Mouse (Mus musculus) adipocyte (in vitro differentiated cells): ENCODE measurements at regions not wholly inside any gene's neighbourhood (a gene's known extent, or its start where the extent isn't known, plus 50 kb on each side); places are given as distances from the start of the nearest gene placed in this dataset.
"Not testable (repeated sequence)": the region's sequence is repeated elsewhere in the genome, so short reads cannot be mapped to it uniquely, and the experiment has no call there.

Experiments
- DNase-seq: peaks from one replicate; pipeline ENCODE4 v3.0.0-alpha.2; 2016; ENCODE audit warnings: low spot score

DNA sequence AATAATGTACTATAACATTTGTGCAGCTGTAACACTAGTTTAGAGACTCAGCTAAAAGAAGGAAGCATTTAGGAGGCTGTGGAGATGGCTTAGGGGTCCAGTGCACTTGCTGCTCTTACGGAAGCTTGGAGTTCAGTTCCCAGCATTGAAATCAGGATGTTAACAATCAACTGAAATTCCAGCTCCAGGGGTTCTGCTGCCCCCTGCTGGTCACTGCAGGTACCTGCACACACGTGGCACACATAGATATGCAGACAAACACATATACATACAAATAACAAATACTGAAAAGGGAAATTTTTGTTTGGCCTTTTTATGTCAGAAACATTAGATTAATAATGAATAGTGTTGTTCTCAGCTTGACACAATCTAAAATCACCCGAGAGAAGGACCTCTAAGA, 322.5 kb downstream of the Ajap1 start:
- no peak for DNase-seq

DNA sequence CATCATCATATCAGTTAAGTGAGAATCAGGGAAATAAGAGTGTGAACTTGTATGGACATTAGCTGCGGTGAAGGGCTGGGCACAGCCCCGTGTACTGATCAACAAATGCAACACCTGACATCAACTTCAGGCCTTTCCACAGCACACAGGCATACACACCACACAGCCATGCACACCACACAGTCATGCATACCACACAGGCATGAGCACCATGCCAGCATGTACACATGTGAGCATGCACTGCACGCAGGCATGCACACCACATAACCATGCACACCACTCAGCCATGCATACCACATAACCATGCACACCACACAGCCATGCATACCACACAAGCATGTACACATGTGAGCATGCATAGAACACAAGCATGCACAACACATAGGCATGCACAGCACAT, 325.0 kb downstream of the Ajap1 start:
- DNase-seq: no peak

- DNase-seq: not testable (repeated sequence)
These were observed 329.7 kb downstream of the Ajap1 start for GRCm38 (mm10) chr4:153152923-153153322.

DNA sequence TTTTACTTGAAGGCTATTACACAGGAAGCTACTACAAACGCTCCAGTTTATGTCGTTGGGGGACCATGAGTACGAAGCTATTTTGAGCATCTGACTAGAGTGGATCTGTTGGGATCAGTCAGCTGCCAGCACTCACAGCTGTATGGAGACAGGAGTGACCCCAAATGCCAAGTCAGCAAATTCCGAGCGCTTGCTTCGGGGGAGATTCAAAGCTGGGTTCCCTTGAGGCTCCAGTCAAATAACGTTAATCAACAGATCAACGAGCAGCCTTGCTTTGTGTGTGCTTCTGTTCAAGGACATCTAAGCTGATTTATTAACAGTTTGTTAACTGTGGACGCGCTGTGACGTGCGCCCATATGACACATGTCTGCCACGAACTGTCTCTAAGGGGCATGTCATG, 349.5 kb downstream of the Ajap1 start:
- DNase-seq: no peak

- DNase-seq: no peak
These were observed 353.3 kb downstream of the Ajap1 start for GRCm38 (mm10) chr4:153129345-153129744.

- no peak for DNase-seq
These were observed 354.4 kb downstream of the Ajap1 start for GRCm38 (mm10) chr4:153128162-153128561.

- DNase-seq: no peak
These were observed 362.1 kb downstream of the Ajap1 start for GRCm38 (mm10) chr4:153120480-153120879.

DNA sequence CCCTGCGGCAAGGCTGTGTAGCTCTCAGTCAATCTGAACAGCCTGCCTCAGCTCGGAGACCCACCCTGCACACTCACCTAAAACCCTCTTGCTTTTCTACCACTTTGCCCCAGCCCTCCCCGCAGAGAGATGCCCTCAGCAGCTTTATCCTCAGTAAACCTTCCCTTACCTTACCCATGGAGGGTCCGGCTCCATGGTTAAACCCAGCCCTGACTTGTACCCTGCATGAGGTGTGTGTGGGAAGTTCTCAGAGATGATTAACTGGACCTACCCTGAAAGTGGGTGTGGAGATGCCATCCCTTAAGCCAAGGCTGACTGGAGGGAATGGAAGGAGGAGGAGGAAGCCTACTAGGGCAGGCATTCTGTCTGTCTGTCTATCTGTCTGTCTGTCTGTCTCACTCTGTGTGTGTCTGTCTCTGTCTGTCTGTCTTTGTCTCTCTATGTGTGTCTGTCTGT, 362.9 kb downstream of the Ajap1 start:
- no peak for DNase-seq

DNA sequence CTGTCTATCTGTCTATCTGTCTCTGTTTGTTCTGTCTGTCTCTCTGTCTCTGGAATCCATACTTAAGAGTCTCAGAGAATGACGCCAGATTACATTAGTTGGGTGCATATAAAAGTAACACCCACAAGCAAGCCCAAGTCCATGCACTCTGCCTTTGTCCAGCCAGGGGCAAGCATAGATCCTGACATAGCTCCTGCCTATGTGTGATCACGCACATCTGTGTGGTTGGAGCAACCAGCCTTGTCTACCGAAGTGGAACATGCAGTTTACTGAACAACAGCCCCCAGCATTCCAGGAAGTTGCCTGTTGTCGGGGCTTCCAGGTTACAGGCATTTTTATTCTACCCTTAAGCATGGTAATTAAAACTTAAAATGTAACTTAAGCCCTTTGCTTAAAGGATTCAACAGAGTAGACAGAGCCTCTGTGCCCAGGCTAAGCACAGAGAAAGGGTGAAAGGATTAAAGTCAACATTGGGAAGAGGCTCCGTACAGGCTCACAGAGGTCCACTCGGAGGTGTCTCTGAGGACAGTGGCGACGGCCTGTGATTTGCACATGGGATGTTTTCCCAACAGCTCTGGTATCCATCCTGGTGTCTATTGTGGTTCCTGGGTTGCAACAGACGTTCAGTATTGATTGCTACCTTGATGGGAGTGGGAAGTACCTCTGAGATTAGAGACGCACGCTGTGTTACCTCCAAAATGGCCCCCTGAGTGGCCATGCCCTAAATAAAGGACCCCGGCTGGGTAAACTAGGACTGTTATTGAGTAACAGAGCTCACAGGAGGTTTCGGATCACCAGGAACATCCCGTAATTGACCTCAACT, 363.6 kb downstream of the Ajap1 start:
- no peak for DNase-seq

- DNase-seq: no peak
These were observed 367.6 kb downstream of the Ajap1 start for GRCm38 (mm10) chr4:153114998-153115397.

DNA sequence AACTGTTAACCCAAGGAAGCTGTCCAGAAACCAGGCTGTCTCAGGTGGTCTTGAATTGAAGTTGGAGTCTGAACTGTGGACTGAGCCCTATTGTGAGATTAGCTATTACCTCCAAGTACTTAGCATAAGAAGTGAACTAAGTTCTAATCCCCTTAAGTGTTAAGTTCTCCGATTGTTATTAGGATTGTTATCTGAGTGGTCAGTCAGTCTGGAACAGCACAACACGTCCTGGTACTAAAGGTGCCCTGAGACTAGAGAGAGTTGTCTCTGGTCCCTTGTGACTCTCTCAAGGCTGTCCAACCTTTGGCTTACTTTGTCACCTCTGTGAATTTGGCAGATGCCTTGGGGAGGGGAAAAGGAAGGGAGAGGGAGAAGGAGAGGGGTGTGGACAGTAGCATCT, 369.0 kb downstream of the Ajap1 start:
- no peak for DNase-seq

- DNase-seq: no peak
These were observed 372.3 kb downstream of the Ajap1 start for GRCm38 (mm10) chr4:153110291-153110746.

DNA sequence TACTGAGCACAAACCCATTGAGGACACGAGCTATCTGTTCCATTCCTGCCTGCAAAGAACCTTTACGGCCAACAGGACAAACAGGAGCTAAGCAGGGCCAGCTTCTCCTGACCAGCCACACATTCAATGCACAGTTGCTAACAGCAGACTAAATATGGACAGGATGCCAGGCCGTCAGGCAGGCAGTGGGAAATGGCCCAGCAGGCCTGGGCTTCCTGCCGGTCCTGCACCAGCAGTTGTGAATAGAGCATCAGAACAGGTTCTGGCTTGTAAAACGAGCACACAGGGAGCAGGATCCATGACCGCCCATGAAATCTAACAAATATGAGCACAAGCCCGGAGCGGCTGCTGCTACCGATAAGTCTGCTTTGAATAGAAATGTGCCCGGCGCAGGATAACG, 384.0 kb downstream of the Ajap1 start:
- DNase-seq: no peak

DNA sequence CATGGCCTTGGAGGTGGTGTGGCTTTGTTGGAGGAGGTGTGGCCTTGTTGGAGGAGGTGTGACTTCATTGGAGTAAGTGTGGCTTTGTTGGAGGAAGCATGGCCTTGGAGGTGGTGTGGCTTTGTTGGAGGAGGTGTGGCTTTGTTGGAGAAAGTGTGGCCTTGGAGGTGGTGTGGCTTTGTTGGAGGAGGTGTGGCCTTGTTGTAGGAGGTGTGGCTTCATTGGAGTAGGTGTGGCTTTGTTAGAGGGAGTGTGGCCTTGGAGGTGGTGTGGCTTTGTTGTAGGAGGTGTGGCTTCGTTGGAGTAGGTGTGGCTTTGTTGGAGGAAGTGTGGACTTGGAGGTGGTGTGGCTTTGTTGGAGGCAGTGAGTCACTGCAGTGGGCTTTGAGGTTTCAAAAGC, 385.0 kb downstream of the Ajap1 start:
- no peak for DNase-seq

DNA sequence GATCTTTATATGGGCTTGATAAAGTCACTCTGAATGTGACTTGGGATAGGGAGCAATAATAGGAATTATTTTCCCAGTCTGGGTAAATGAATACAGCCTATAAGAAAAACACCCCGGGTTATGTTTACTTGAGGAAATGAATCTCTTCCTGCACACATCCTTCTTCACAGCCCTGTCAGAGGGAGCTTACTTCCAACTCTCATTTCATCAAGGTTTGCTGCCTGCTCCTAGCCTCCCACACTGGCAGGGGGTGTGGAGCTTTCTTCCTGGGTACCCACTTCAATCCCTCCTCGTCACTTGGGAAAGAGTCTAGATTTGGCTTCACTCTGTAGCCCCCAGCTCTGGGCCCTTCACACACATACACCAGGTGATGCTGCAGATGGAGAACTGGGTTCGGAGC, 389.5 kb downstream of the Ajap1 start:
- no peak for DNase-seq

GRCm38 (mm10) chr4:153082166-153082565, 400.4 kb downstream of the Ajap1 start:
- DNase-seq: no peak

DNA sequence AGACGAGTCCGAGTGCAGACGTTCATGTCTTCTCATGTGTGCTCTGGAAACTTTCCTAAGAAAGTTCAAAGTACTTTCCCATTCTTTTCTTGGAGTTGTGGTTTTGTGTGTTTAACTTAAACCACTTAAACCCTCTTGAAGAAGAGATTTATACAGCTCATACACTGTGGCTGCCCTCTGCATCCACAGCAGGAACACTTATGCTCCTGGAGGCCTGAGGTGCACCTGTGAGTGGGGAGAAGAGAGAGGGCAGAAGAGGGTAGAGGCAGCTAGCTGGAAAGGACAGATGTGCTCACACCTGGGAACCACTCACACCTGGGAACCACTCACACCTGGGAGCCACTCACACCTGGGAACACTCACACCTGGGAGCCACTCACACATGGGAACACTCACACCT, 408.0 kb downstream of the Ajap1 start:
- DNase-seq: no peak

- DNase-seq: no peak
These were observed 412.3 kb downstream of the Ajap1 start for GRCm38 (mm10) chr4:153070190-153070745.

- no peak for DNase-seq
These were observed 414.1 kb downstream of the Ajap1 start for GRCm38 (mm10) chr4:153068484-153069033.

DNA sequence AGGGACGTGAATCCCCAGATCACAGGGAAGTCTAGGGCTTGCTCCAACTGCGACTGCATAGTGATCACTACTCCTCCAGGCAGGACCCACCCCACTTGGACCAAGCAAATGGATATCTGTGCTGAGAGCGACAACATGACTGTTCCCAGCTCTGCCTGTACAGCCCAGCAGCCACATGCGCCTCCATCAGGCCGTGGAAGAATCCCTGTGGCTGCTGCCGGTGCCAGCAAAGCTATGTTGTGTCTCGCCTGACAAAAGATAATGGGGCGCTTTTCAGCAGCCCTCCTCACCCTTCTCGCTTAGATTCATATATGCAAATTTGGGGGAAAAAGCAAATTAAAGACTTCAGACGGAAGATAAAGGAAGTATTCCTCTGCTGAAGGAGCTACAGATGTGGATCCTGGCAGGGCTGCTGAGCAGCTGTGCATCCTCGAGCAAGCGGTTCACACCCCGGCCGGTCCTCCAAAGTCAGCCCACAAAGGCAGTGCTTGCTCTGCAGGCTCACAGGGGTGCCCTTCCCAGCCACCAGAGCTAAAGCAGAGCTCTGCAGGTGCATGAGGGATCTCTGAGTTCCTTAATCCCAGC, 418.5 kb downstream of the Ajap1 start:
- no peak for DNase-seq

DNA sequence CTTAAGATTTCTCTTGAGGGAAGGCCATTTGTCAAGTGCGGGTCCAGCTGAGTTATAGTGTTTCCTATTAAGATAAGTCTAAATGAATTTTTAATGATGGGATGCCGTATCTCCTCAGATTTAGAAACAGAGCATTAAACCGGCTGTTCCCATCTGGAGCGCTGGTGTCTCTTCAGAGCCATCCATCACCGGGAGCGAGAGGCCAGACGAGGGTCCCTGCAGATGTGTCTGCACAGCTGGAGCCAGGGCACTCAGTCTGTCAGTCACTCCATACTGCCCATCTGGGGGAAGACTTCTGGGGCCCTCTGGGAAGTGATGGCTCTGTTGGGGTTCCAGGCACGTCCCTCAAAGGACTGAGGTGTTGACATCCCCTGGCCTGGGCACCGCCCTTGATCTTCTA, 419.2 kb downstream of the Ajap1 start:
- no peak for DNase-seq

DNA sequence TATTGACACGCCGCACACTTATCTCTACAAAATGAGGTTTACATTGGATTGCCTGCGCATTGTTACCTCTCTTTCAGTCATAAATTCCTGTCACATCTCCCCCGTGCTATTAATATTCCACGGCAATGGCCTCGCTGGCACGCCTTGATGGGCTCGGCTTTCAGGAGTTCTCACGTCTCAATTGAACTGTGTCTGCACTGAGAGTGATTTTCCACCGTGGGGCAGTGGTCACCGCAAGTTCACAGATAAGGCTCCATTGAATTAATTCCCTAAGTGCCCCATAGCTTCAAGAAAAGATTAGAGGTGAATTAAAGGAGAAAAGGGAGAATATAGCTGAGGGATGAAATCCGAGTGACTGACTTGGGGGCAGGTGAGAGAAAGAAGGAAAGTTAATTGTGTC, 424.5 kb downstream of the Ajap1 start:
- no peak for DNase-seq

DNA sequence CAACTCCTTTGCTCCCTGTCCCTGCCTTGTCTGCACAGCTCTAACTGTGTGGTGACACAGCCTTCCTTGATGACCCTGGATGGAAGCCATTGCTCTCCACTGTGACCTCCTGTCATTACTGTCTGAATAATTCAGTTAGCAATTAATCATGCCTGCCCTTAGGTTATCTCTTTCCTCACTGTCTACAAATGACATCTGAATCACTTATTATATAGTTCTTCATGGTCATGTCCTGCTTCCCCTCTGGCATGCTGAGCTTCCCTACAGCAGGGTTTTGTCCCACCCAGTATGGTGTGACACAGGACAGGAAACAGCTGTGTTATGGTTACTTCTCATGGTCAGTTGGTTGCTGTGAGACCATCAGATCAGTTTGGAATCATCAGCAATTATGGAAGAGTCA, 458.9 kb downstream of the Ajap1 start:
- no peak for DNase-seq
